Mouse (Mus musculus): ENCODE results near the gene Gm11562.
"Not testable (repeated sequence)": the region's sequence is repeated elsewhere in the genome, so short reads cannot be mapped to it uniquely, and the experiment has no call there.

Gm11562 gene

GRCm38 (mm10) chr11:99620335-99620734 lies at the start of gene Gm11562:
TSS of gene Gm11562 (minus strand) at chr11:99620435.
- in situ Hi-C loops (cut with MboI, MseI): no loop called here

GRCm38 (mm10) chr11:99665860-99666259 lies 45.6 kb upstream of the Gm11562 start, which contains the start of gene Krtap4-6:
TSS of gene Krtap4-6 (minus strand) at chr11:99665960.
- in situ Hi-C loops (cut with MboI, MseI): no loop called here

GRCm38 (mm10) chr11:99662802-99663201 lies 42.6 kb upstream of the Gm11562 start:
- in situ Hi-C loops (cut with MboI, MseI): no loop called here

- in situ Hi-C loops (cut with MboI, MseI): no loop called here
Measured at GRCm38 (mm10) chr11:99659256-99659655, 39.0 kb upstream of the Gm11562 start.

GRCm38 (mm10) chr11:99658467-99659010 lies 38.3 kb upstream of the Gm11562 start, which contains the start of gene Gm11563:
TSS of gene Gm11563 (minus strand) at chr11:99658960.
- in situ Hi-C loops (cut with MboI, MseI): not testable (repeated sequence)

GRCm38 (mm10) chr11:99657051-99657450 lies 36.8 kb upstream of the Gm11562 start:
- in situ Hi-C loops (cut with MboI, MseI): no loop called here

GRCm38 (mm10) chr11:99650136-99650535 lies 29.9 kb upstream of the Gm11562 start, which contains the start of gene Gm11555:
TSS of gene Gm11555 (minus strand) at chr11:99650236.
- in situ Hi-C loops (cut with MboI, MseI): no loop called here

GRCm38 (mm10) chr11:99646444-99646843 lies 26.2 kb upstream of the Gm11562 start:
- in situ Hi-C loops (cut with MboI, MseI): no loop called here

- in situ Hi-C loops (cut with MboI, MseI): no loop called here
Measured at GRCm38 (mm10) chr11:99644351-99644750, 24.1 kb upstream of the Gm11562 start.

GRCm38 (mm10) chr11:99643635-99644139 lies 23.5 kb upstream of the Gm11562 start, which contains the start of gene Krtap4-7:
TSS of gene Krtap4-7 (minus strand) at chr11:99644089.
- in situ Hi-C loops (cut with MboI, MseI): not testable (repeated sequence)

GRCm38 (mm10) chr11:99640926-99641325 lies 20.7 kb upstream of the Gm11562 start:
- in situ Hi-C loops (cut with MboI, MseI): no loop called here

- in situ Hi-C loops (cut with MboI, MseI): no loop called here
Measured at GRCm38 (mm10) chr11:99637086-99637485, 16.9 kb upstream of the Gm11562 start.

- in situ Hi-C loops (cut with MboI, MseI): no loop called here
Measured at GRCm38 (mm10) chr11:99634653-99635134, 14.5 kb upstream of the Gm11562 start, which contains the start of gene Krtap4-2. TSS of gene Krtap4-2 (minus strand) at chr11:99635084.

GRCm38 (mm10) chr11:99633293-99633692 lies 13.1 kb upstream of the Gm11562 start:
- in situ Hi-C loops (cut with MboI, MseI): no loop called here

GRCm38 (mm10) chr11:99630890-99631289 lies 10.7 kb upstream of the Gm11562 start:
- in situ Hi-C loops (cut with MboI, MseI): no loop called here

GRCm38 (mm10) chr11:99628138-99628537 lies 7.9 kb upstream of the Gm11562 start, which contains the start of gene Krtap4-1:
TSS of gene Krtap4-1 (minus strand) at chr11:99628238.
- in situ Hi-C loops (cut with MboI, MseI): no loop called here

- in situ Hi-C loops (cut with MboI, MseI): no loop called here
Measured at GRCm38 (mm10) chr11:99614796-99615363, 5.4 kb downstream of the Gm11562 start, which contains the start of gene Krtap2-4. TSS of gene Krtap2-4 (minus strand) at chr11:99614846.

GRCm38 (mm10) chr11:99610089-99610488 lies 10.1 kb downstream of the Gm11562 start, which contains the start of gene Gm11937:
TSS of gene Gm11937 (minus strand) at chr11:99610189.
- in situ Hi-C loops (cut with MboI, MseI): not testable (repeated sequence)

- in situ Hi-C loops (cut with MboI, MseI): no loop called here
Measured at GRCm38 (mm10) chr11:99609126-99609525, 11.1 kb downstream of the Gm11562 start.

GRCm38 (mm10) chr11:99603208-99603607 lies 17.0 kb downstream of the Gm11562 start, which contains the start of gene Gm11938:
TSS of gene Gm11938 (minus strand) at chr11:99603308.
- in situ Hi-C loops (cut with MboI, MseI): not testable (repeated sequence)

- in situ Hi-C loops (cut with MboI, MseI): not testable (repeated sequence)
Measured at GRCm38 (mm10) chr11:99597742-99598141, 22.5 kb downstream of the Gm11562 start, which contains the start of gene Krtap9-3. TSS of gene Krtap9-3 (minus strand) at chr11:99598105.

- in situ Hi-C loops (cut with MboI, MseI): no loop called here
Measured at GRCm38 (mm10) chr11:99590981-99591380, 29.3 kb downstream of the Gm11562 start, which contains the start of gene Krtap1-3. TSS of gene Krtap1-3 (minus strand) at chr11:99591339.
